Mouse (Mus musculus) CH12.LX (cell line): ENCODE data around the gene Pfdn6. TPM values are rescaled to one million over a fixed set of nuclear protein-coding genes. Genes with fewer than 3 reads are reported as not detected.

ENCODE experiments used
- DNase-seq: peaks from one replicate; pipeline ENCODE4 v3.0.0-alpha.2; 2013; ENCODE audit errors: extremely low read depth
- H3K27ac ChIP-seq: 2 replicates; pipeline ENCODE4 v1.5.1; 2012; ENCODE audit warnings: low read depth, mild to moderate bottlenecking, control low read depth, moderate library complexity; ENCODE audit not compliant: insufficient read depth
- H3K27me3 ChIP-seq: replicated peaks from 2 replicates; pipeline ENCODE3; 2012; ENCODE audit warnings: inconsistent platforms
- H3K36me3 ChIP-seq, 2 experiments: replicated peaks in 1 of 2; 2 replicates each; pipeline versions ENCODE3 to v1.6.1; 2012; ENCODE audit warnings: inconsistent platforms in 1 of 2, low read length in 1 of 2, mild to moderate bottlenecking in 1 of 2, mixed read lengths in 1 of 2, moderate library complexity in 1 of 2; ENCODE audit not compliant: control insufficient read depth in 1 of 2, insufficient read depth in 1 of 2
- H3K4me1 ChIP-seq, 2 experiments: 2 replicates each; pipeline ENCODE4 v1.6.1; 2012; ENCODE audit warnings: inconsistent platforms in 1 of 2, moderate library complexity in 1 of 2; ENCODE audit not compliant: insufficient read depth in 2 of 2, control insufficient read depth in 1 of 2
- H3K4me2 ChIP-seq: 2 replicates; pipeline ENCODE4 v1.6.1; 2012; ENCODE audit warnings: low read depth, mild to moderate bottlenecking, control low read depth; ENCODE audit not compliant: poor library complexity, insufficient read depth, severe bottlenecking
- H3K4me3 ChIP-seq, 3 experiments: fragments of 150-350 bp in 1 of 3; sonication (generic) in 1 of 3; replicated peaks in 1 of 3; 2 replicates each; pipeline versions ENCODE3 to v1.5.1; 2011 to 2012; ENCODE audit warnings: low read depth in 2 of 3, low read length in 2 of 3, mild to moderate bottlenecking in 2 of 3, moderate library complexity in 2 of 3, control low read depth in 1 of 3, improper control_type of control experiment in 1 of 3, inconsistent platforms in 1 of 3, mixed read lengths in 1 of 3; ENCODE audit not compliant: poor library complexity in 1 of 3
- H3K79me2 ChIP-seq: replicated peaks from 2 replicates; pipeline ENCODE4 v1.6.1; 2012; ENCODE audit warnings: mild to moderate bottlenecking, moderate library complexity; ENCODE audit not compliant: control insufficient read depth, poor library complexity, insufficient read depth, severe bottlenecking; ENCODE audit errors: extremely low read depth
- H3K9ac ChIP-seq: 2 replicates; pipeline ENCODE4 v1.6.1; 2012; ENCODE audit warnings: low read depth, mild to moderate bottlenecking, control low read depth, moderate library complexity; ENCODE audit not compliant: insufficient read depth
- H3K9me3 ChIP-seq: replicated peaks from 2 replicates; pipeline ENCODE3; 2012; ENCODE audit warnings: low read length, inconsistent platforms, mixed read lengths
- BHLHE40 ChIP-seq: IDR thresholded peaks from 2 replicates; pipeline ENCODE4 v1.6.1; 2011; ENCODE audit warnings: mild to moderate bottlenecking, low read depth, low read length, improper control_type of control experiment
- CHD2 ChIP-seq: IDR thresholded peaks from 2 replicates; pipeline ENCODE4 v1.6.1; 2011; ENCODE audit warnings: low read length, improper control_type of control experiment
- EP300 ChIP-seq: IDR thresholded peaks from 2 replicates; pipeline ENCODE4 v1.6.1; 2011; ENCODE audit warnings: low read length, improper control_type of control experiment
- HCFC1 ChIP-seq: IDR thresholded peaks from 2 replicates; pipeline ENCODE4 v1.6.1; 2012; ENCODE audit warnings: low read depth, mild to moderate bottlenecking, inconsistent platforms, low read length, improper control_type of control experiment
- MAX ChIP-seq: IDR thresholded peaks from 2 replicates; pipeline ENCODE4 v1.6.1; 2011; ENCODE audit warnings: low read length, improper control_type of control experiment
- MYC ChIP-seq: IDR thresholded peaks from 2 replicates; pipeline ENCODE4 v1.6.1; 2011; ENCODE audit warnings: low read depth, mild to moderate bottlenecking, improper control_type of control experiment, low read length
- POLR2AphosphoS2 ChIP-seq: IDR thresholded peaks from 2 replicates; pipeline ENCODE4 v1.6.1; 2011; ENCODE audit warnings: low read depth, low read length, improper control_type of control experiment
- RCOR1 ChIP-seq: conservative IDR thresholded peaks from 2 replicates; pipeline ENCODE4 v1.6.1; 2012; ENCODE audit warnings: low read depth, mild to moderate bottlenecking, inconsistent platforms, low read length, improper control_type of control experiment
- SIN3A ChIP-seq: IDR thresholded peaks from 2 replicates; pipeline ENCODE4 v1.6.1; 2012; ENCODE audit warnings: low read length, improper control_type of control experiment, inconsistent platforms
- UBTF ChIP-seq: IDR thresholded peaks from 2 replicates; pipeline ENCODE4 v1.6.1; 2012; ENCODE audit warnings: low read depth, mild to moderate bottlenecking, inconsistent platforms, low read length, improper control_type of control experiment, moderate library complexity
- dilution Hi-C: fragments of 300-500 bp; cut with MboI; formaldehyde crosslinking; loops from 2 replicates; pipeline ENCODE4 v1.14.3; 2020; ENCODE audit warnings: low sequenced_read_pairs; ENCODE audit not compliant: extremely low pct_unique_long_range_greater_than_20kb, extremely low pct_ligation_motif_present
- in situ Hi-C: fragments of 300-500 bp; cut with MboI; formaldehyde crosslinking; loops from 3 replicates; pipeline ENCODE4 v1.14.3; 2019; ENCODE audit warnings: low sequenced_read_pairs, low pct_ligation_motif_present, low pct_unique_long_range_greater_than_20kb, mixed read lengths
- polyA plus RNA-seq: library from polyadenylated mRNA; unstranded; fragments of >175 nt; gene quantifications from 2 replicates; pipeline ENCODE4 v1.2.1, GENCODE M21; 2012; ENCODE audit warnings: low read depth; ENCODE audit not compliant: insufficient read length
- total RNA-seq, 2 experiments: library from RNA; depleted of rRNA; stranded (reverse); fragments of 300-350 nt in 1 of 2; fragments of >200 nt in 1 of 2; gene quantifications; 2 replicates each; pipeline ENCODE4 v1.2.3; 2012 to 2014

The Pfdn6 gene
- total and polyA plus RNA-seq, 3 experiments: 92.3 to 140 (median 109) TPM

GRCm38 (mm10) chr17:33919351-33920281 is 20.5 kb downstream of the Pfdn6 start (continued):
- TF ChIP-seq SIN3A: peak; percentile 90; the same call in 1 of the 2 replicates
- TF ChIP-seq, all 38 proteins: peak for 24

GRCm38 (mm10) chr17:33918293-33919203 is 21.6 kb downstream of the Pfdn6 start:
- TF ChIP-seq MAX (0 out of 2 replicates have a peak, but pooled peaks have one; percentile 14), POLR2AphosphoS2 (0 out of 2 replicates have a peak, but pooled peaks have one; percentile 38), UBTF (no peak)
- Histone ChIP-seq H3K27me3 (no peaks in the 10 kb centered on the region), H3K4me1 (peaks cover 32 to 55% of the 10 kb centered on the region in 2 experiments), H3K27ac (peak overlapping the region; percentile 66), H3K9me3 (peaks cover 6% of the 10 kb centered on the region), H3K36me3 (peaks cover 41 to 60% of the 10 kb centered on the region in 2 experiments), H3K4me2 (peak overlapping the region; percentile 65), H3K79me2 (peaks cover 26% of the 10 kb centered on the region), H3K9ac (peak overlapping the region; percentile 11; the same call in 1 of the 2 replicates), H3K4me3 (peak overlapping the region; percentile 71 to 99 (median 83))
- peak; percentile 34 for DNase-seq
- dilution Hi-C loops: no loop called here
- in situ Hi-C loops: no loop called here

GRCm38 (mm10) chr17:33917656-33918292 is 22.4 kb downstream of the Pfdn6 start:
- Histone ChIP-seq H3K79me2 (peaks cover 24% of the 10 kb centered on the region), H3K27ac (no peak overlapping the region), H3K27me3 (no peaks in the 10 kb centered on the region), H3K4me2 (no peak overlapping the region; the same call in 1 of the 2 replicates), H3K4me3 (no peak overlapping the region), H3K9ac (no peak overlapping the region), H3K4me1 (peaks cover 32 to 55% of the 10 kb centered on the region in 2 experiments), H3K36me3 (peaks cover 44 to 62% of the 10 kb centered on the region in 2 experiments), H3K9me3 (peaks cover 6% of the 10 kb centered on the region)
- DNase-seq: no peak
- in situ Hi-C loops: no loop called here
- TF ChIP-seq POLR2AphosphoS2: no peak
- TF ChIP-seq BHLHE40: no peak
- TF ChIP-seq RCOR1: no peak
- TF ChIP-seq MYC: no peak
- no peak for TF ChIP-seq HCFC1
- TF ChIP-seq MAX: no peak
- TF ChIP-seq EP300: no peak
- TF ChIP-seq CHD2: no peak
- dilution Hi-C loops: no loop called here
